In genomic region chr8:37019571-37019970, GRCm38 (mm10) we compare ENCODE assay signal across 19 mouse cellular contexts. TPM values are rescaled to one million over a fixed set of nuclear protein-coding genes. Genes with fewer than 3 reads are reported as not detected.
A peak's percentile ranks its signal among the peaks of the same experiment; 100 is the strongest.
DNase-seq lines count a peak whose midpoint lies in the region; ATAC-seq and TF ChIP-seq lines count a peak whose summit lies in the region.
"Had no signal": no experiment of that assay in that cellular context is flagged by ENCODE, and none has a peak within 500 bp of the region (broad histone marks: within the 10 kb centered on the region; RNA-seq: fewer than 3 reads in every experiment).

No protein-coding gene starts in this region.

- no peak overlapping the region for H3K27ac ChIP-seq in kidney, embryonic 16.5 days (ENCODE audit: low read length)
- no peak overlapping the region for H3K27ac ChIP-seq in lung, embryonic 16.5 days (ENCODE audit: low read length)
- H3K27ac ChIP-seq: embryonic facial prominence, embryonic 10.5 days; forebrain, embryonic 13.5 days; heart, adult 2 months; hindbrain, embryonic 10.5 days; hindbrain, embryonic 14.5 days had no signal

- TF ChIP-seq CTCF in lung, adult 2 months (IDR thresholded peaks at IDR 0.05; ENCODE audit: insufficient read depth, low read length) = no peak

- no peak for TF ChIP-seq POLR2A in lung, adult 2 months (IDR thresholded peaks at IDR 0.05; ENCODE audit: borderline replicate concordance, extremely low read depth, low read depth, low read length)

- no peak overlapping the region for H3K4me3 ChIP-seq in kidney, embryonic 16.5 days (ENCODE audit: low read length)
- H3K4me3 ChIP-seq in lung, embryonic 16.5 days (ENCODE audit: low read length) = no peak overlapping the region
- no peak overlapping the region for H3K4me3 ChIP-seq in lung, adult 2 months (replicated peaks; ENCODE audit: extremely low read depth, low read depth, low read length)
- H3K4me3 ChIP-seq: embryonic facial prominence, embryonic 10.5 days; forebrain, embryonic 13.5 days; heart, adult 2 months; heart, embryonic 12.5 days; hindbrain, embryonic 10.5 days had no signal

- 39% methylated on average over 2 of the region's 2 CpGs for WGBS in kidney, embryonic 16.5 days
- WGBS in lung, embryonic 16.5 days = 49% methylated on average over 2 of the region's 2 CpGs
- WGBS in lung, adult 2 months = 35% methylated on average over 2 of the region's 2 CpGs

- no peaks in the 10 kb centered on the region for H3K9me3 ChIP-seq in kidney, embryonic 16.5 days (ENCODE audit: low read length)
- no peaks in the 10 kb centered on the region for H3K9me3 ChIP-seq in lung, embryonic 16.5 days (ENCODE audit: control insufficient read depth, low read length)
- H3K9me3 ChIP-seq: embryonic facial prominence, embryonic 10.5 days; forebrain, embryonic 13.5 days; heart, embryonic 12.5 days; hindbrain, embryonic 10.5 days had no signal

- no peaks in the 10 kb centered on the region for H3K4me1 ChIP-seq in kidney, embryonic 16.5 days (ENCODE audit: insufficient read depth, low read length)
- no peaks in the 10 kb centered on the region; the same call in 1 of the 2 replicates for H3K4me1 ChIP-seq in lung, embryonic 16.5 days (replicated peaks; ENCODE audit: control insufficient read depth, insufficient read depth, low read length)
- H3K4me1 ChIP-seq in lung, adult 2 months (ENCODE audit: control insufficient read depth, insufficient read depth, low read length) = no peaks in the 10 kb centered on the region
- H3K4me1 ChIP-seq: embryonic facial prominence, embryonic 10.5 days; forebrain, embryonic 13.5 days; heart, embryonic 12.5 days; hindbrain, embryonic 10.5 days had no signal

- ATAC-seq in kidney, embryonic 16.5 days (ENCODE audit: low FRiP score, low TSS enrichment) = peak; percentile 83
- peak; percentile 61 for ATAC-seq in lung, embryonic 16.5 days (ENCODE audit: low read depth)
- ATAC-seq: forebrain, embryonic 13.5 days had no signal

- DNase-seq in gastrocnemius, postnatal 25 days = peak; percentile 29
- DNase-seq in gastrocnemius, postnatal 4 days (ENCODE audit: low spot score in 2 of 2) = no peak
- no peak for DNase-seq in kidney, postnatal 25 days
- DNase-seq in lung, adult 2 months = no peak
- peak; percentile 64 for DNase-seq in skeletal muscle tissue, adult 2 months (ENCODE audit: low read depth, low spot score)
- no peak for DNase-seq in cerebellum, adult 9-10 months
- DNase-seq: adrenal gland, adult 2 months; adrenal gland, postnatal 25 days; cerebellum, adult 18-20 months; cerebellum, postnatal 10 days; gastrocnemius, postnatal 36 days; heart, adult 2 months had no signal

- H3K27me3 ChIP-seq in kidney, embryonic 16.5 days (ENCODE audit: insufficient read depth, low read length) = no peaks in the 10 kb centered on the region
- H3K27me3 ChIP-seq in lung, embryonic 16.5 days (ENCODE audit: control insufficient read depth, insufficient read depth, low read depth, low read length) = no peaks in the 10 kb centered on the region
- H3K27me3 ChIP-seq: forebrain, embryonic 13.5 days; heart, embryonic 12.5 days had no signal

- H3K4me2 ChIP-seq in kidney, embryonic 16.5 days (replicated peaks; ENCODE audit: low read depth, low read length) = no peak overlapping the region
- H3K4me2 ChIP-seq in lung, embryonic 16.5 days (ENCODE audit: low read depth, low read length) = no peak overlapping the region
- H3K4me2 ChIP-seq: forebrain, embryonic 13.5 days; heart, embryonic 12.5 days; hindbrain, embryonic 14.5 days had no signal

- no peak overlapping the region for H3K9ac ChIP-seq in kidney, embryonic 16.5 days (replicated peaks; ENCODE audit: low read length)
- H3K9ac ChIP-seq in lung, embryonic 16.5 days (ENCODE audit: low read length) = no peak overlapping the region
- H3K9ac ChIP-seq: forebrain, embryonic 13.5 days; heart, embryonic 12.5 days; hindbrain, embryonic 14.5 days had no signal

- no peaks in the 10 kb centered on the region for H3K36me3 ChIP-seq in kidney, embryonic 16.5 days (ENCODE audit: insufficient read depth, low read length)
- H3K36me3 ChIP-seq in lung, embryonic 16.5 days (ENCODE audit: control insufficient read depth, insufficient read depth, low read length) = no peaks in the 10 kb centered on the region
- H3K36me3 ChIP-seq: embryonic facial prominence, embryonic 10.5 days; heart, embryonic 12.5 days; hindbrain, embryonic 10.5 days had no signal

RNA-seq across cellular contexts. Expression of gene AI429214, which starts 26.2 kb away (rescaled TPM):
- total RNA-seq in gastrocnemius, postnatal 25 days (2021) = under 1 TPM; 0.36 to 0.48 TPM
- 1 to 10 TPM; 1.1 to 1.3 TPM for total RNA-seq in gastrocnemius, postnatal 4 days (2021)
- 0.12 and 0.24 TPM in 2 replicates for polyA plus RNA-seq in kidney, embryonic 16.5 days (2015; fragmentation: Nextera tagmentation; extraction: Ambion mirVana)
- polyA plus RNA-seq in lung, embryonic 16.5 days (2015; fragmentation: Nextera tagmentation; extraction: Ambion mirVana) = 0.25 and 0.35 TPM in 2 replicates
- 0.75 and 1.2 TPM in 2 replicates for polyA plus RNA-seq in lung, adult 2 months (2012; rRNA removed)

Comparison
In these comparisons a context has a peak if more than half of its experiments do, and no peak if none do; other contexts are left out.
1. DNase-seq: peak in gastrocnemius, postnatal 25 days (single experiment) and skeletal muscle tissue, adult 2 months (single experiment); none in gastrocnemius, postnatal 4 days (0 of 2), kidney, postnatal 25 days (0 of 2), lung, adult 2 months (single experiment) and cerebellum, adult 9-10 months (single experiment).